Comparison of ENCODE assay signal across 17 mouse cellular contexts in the genomic region with DNA sequence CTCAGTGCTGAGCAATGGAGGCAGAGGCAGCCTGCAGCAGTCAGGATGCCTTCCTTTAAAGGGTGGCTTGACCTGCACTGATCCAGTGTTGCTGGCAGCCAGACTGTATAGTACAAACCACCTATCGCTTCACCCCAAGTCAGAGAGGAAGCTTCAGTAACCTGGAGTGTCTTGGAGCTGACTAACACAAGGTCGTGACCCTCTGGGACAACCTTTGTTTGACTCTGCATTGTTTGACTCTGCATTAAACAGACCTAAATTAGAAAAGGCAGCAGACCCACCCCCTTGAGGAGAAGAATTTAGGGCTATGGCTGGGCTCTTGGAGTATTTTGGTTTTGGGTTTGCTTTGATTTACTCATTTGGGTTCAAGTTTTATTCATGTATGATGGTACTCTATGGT.
"Had no signal": no experiment of that assay in that cellular context is flagged by ENCODE, and none has a peak within 500 bp of the region (broad histone marks: within the 10 kb centered on the region; RNA-seq: fewer than 3 reads in every experiment).

No protein-coding gene starts in this region.

- H3K4me3 ChIP-seq: limb, embryonic 12.5 days; limb, embryonic 15.5 days; liver, embryonic 12.5 days; liver, embryonic 15.5 days; midbrain, embryonic 13.5 days; myocyte; neural tube, embryonic 13.5 days had no signal

- H3K4me2 ChIP-seq: limb, embryonic 12.5 days; limb, embryonic 15.5 days; liver, embryonic 12.5 days; liver, embryonic 15.5 days; midbrain, embryonic 13.5 days; neural tube, embryonic 13.5 days had no signal

- H3K36me3 ChIP-seq: limb, embryonic 12.5 days; liver, embryonic 12.5 days; liver, embryonic 15.5 days; midbrain, embryonic 13.5 days; neural tube, embryonic 13.5 days had no signal

- H3K9ac ChIP-seq: limb, embryonic 12.5 days; limb, embryonic 15.5 days; liver, embryonic 12.5 days; liver, embryonic 15.5 days; midbrain, embryonic 13.5 days; neural tube, embryonic 13.5 days had no signal

- ATAC-seq: liver, embryonic 12.5 days; midbrain, embryonic 13.5 days; midbrain, embryonic 16.5 days had no signal

- H3K27me3 ChIP-seq: limb, embryonic 12.5 days; limb, embryonic 15.5 days; liver, embryonic 12.5 days; liver, embryonic 15.5 days; midbrain, embryonic 13.5 days; neural tube, embryonic 13.5 days had no signal

- H3K4me1 ChIP-seq: limb, embryonic 12.5 days; liver, embryonic 12.5 days; liver, embryonic 15.5 days; midbrain, embryonic 13.5 days; neural tube, embryonic 13.5 days had no signal

- H3K27ac ChIP-seq: limb, embryonic 12.5 days; limb, embryonic 15.5 days; liver, embryonic 12.5 days; liver, embryonic 15.5 days; midbrain, embryonic 13.5 days; neural tube, embryonic 13.5 days had no signal

- H3K9me3 ChIP-seq: limb, embryonic 12.5 days; limb, embryonic 15.5 days; liver, embryonic 12.5 days; liver, embryonic 15.5 days; midbrain, embryonic 13.5 days; neural tube, embryonic 13.5 days had no signal

- DNase-seq: kidney, adult 9 months; kidney, postnatal 14 days; kidney, postnatal 4 days; left cerebral cortex, postnatal 4 days; lung, adult 2 months; lung, postnatal 14 days; lung, postnatal 4 days; thymus, adult 18-20 months; thymus, postnatal 36 days had no signal
